Mouse (Mus musculus) retina, embryonic 14.5 days (tissue): Measurements from ENCODE around the gene Psma6.
A peak's percentile ranks its signal among the peaks of the same experiment; 100 is the strongest.

ENCODE experiments used
- DNase-seq: peaks from one replicate; pipeline ENCODE4 v3.0.0-alpha.2; 2015; ENCODE audit warnings: low spot score

Psma6 gene

GRCm38 (mm10) chr12:55440416-55440815 is 56.4 kb downstream of the Psma6 start:
- DNase-seq, result no peak

GRCm38 (mm10) chr12:55442245-55442644 is 58.2 kb downstream of the Psma6 start:
- DNase-seq, result no peak

GRCm38 (mm10) chr12:55442861-55443850 is 59.1 kb downstream of the Psma6 start:
- DNase-seq, result no peak

- no peak for DNase-seq
Measured at GRCm38 (mm10) chr12:55444031-55444451, 60.0 kb downstream of the Psma6 start.

- no peak for DNase-seq
Measured at GRCm38 (mm10) chr12:55445583-55445982, 61.6 kb downstream of the Psma6 start.

- DNase-seq, result no peak
Measured at GRCm38 (mm10) chr12:55446366-55446745, 62.3 kb downstream of the Psma6 start.

- DNase-seq, result peak; percentile 65
Measured at GRCm38 (mm10) chr12:55446746-55447395, 62.8 kb downstream of the Psma6 start.

GRCm38 (mm10) chr12:55447396-55447760 is 63.4 kb downstream of the Psma6 start:
- no peak for DNase-seq

GRCm38 (mm10) chr12:55448457-55448856 is 64.4 kb downstream of the Psma6 start:
- no peak for DNase-seq

GRCm38 (mm10) chr12:55449048-55449447 is 65.0 kb downstream of the Psma6 start:
- no peak for DNase-seq

- DNase-seq, result no peak
Measured at GRCm38 (mm10) chr12:55450421-55450820, 66.4 kb downstream of the Psma6 start.

GRCm38 (mm10) chr12:55452839-55453238 is 68.8 kb downstream of the Psma6 start:
- no peak for DNase-seq

- DNase-seq, result no peak
Measured at GRCm38 (mm10) chr12:55453924-55454323, 69.9 kb downstream of the Psma6 start.

- no peak for DNase-seq
Measured at GRCm38 (mm10) chr12:55455206-55455605, 71.2 kb downstream of the Psma6 start.

GRCm38 (mm10) chr12:55456136-55456535 is 72.1 kb downstream of the Psma6 start:
- no peak for DNase-seq

- no peak for DNase-seq
Measured at GRCm38 (mm10) chr12:55456893-55457292, 72.9 kb downstream of the Psma6 start.

- no peak for DNase-seq
Measured at GRCm38 (mm10) chr12:55459739-55460138, 75.7 kb downstream of the Psma6 start.

GRCm38 (mm10) chr12:55460900-55461299 is 76.9 kb downstream of the Psma6 start:
- DNase-seq, result no peak

GRCm38 (mm10) chr12:55461767-55462166 is 77.7 kb downstream of the Psma6 start:
- no peak for DNase-seq

GRCm38 (mm10) chr12:55462456-55462855 is 78.4 kb downstream of the Psma6 start:
- DNase-seq, result no peak

GRCm38 (mm10) chr12:55463087-55463486 is 79.1 kb downstream of the Psma6 start:
- no peak for DNase-seq

GRCm38 (mm10) chr12:55463992-55464845 is 80.2 kb downstream of the Psma6 start:
- DNase-seq, result peak; percentile 62
